Comparison of ENCODE assay signal across 15 mouse cellular contexts in genomic region chr1:84939466-84939865, GRCm38 (mm10).
"Had no signal": no experiment of that assay in that cellular context is flagged by ENCODE, and none has a peak within 500 bp of the region (broad histone marks: within the 10 kb centered on the region; RNA-seq: fewer than 3 reads in every experiment).

No protein-coding gene starts in this region.

- H3K4me1 ChIP-seq: stomach, embryonic 15.5 days had no signal

- H3K9me3 ChIP-seq: neural tube, embryonic 15.5 days; stomach, embryonic 15.5 days had no signal

- H3K4me2 ChIP-seq: neural tube, embryonic 15.5 days; stomach, embryonic 15.5 days had no signal

- H3K4me3 ChIP-seq: neural tube, embryonic 15.5 days; stomach, embryonic 15.5 days had no signal

- H3K9ac ChIP-seq: neural tube, embryonic 15.5 days; stomach, embryonic 15.5 days had no signal

- H3K27me3 ChIP-seq: neural tube, embryonic 15.5 days had no signal

- H3K27ac ChIP-seq: neural tube, embryonic 15.5 days; stomach, embryonic 15.5 days; stomach, postnatal 0 days had no signal

- DNase-seq: retina, postnatal 1 day; right cerebral cortex, adult 18-20 months; right cerebral cortex, postnatal 14 days; right cerebral cortex, postnatal 25 days; right cerebral cortex, postnatal 4 days; spleen, adult 18-20 months; thymus, adult 18-20 months; thymus, adult 2 months; thymus, postnatal 14 days; thymus, postnatal 25 days; thymus, postnatal 36 days; thymus, postnatal 4 days had no signal

- H3K36me3 ChIP-seq: neural tube, embryonic 15.5 days; stomach, embryonic 15.5 days had no signal
